Mouse (Mus musculus) MEL (cell line): Measurements from ENCODE around the gene Fam219b. TPM values are rescaled to one million over a fixed set of nuclear protein-coding genes. Genes with fewer than 3 reads are reported as not detected.

Experiments used
- DNase-seq: peaks from one replicate; pipeline ENCODE4 v3.0.0; 2011; ENCODE audit warnings: low read depth, low spot score
- H3K27ac ChIP-seq: 2 replicates; pipeline ENCODE4 v1.5.1; 2012; ENCODE audit warnings: low read depth, mild to moderate bottlenecking, control low read depth, low read length, moderate library complexity; ENCODE audit not compliant: control insufficient read depth
- H3K27me3 ChIP-seq, 2 experiments: fragments of 150-350 bp in 1 of 2; sonication (generic) in 1 of 2; 2 replicates each; pipeline ENCODE4 v1.6.1; 2012; ENCODE audit warnings: low read length in 2 of 2, mild to moderate bottlenecking in 2 of 2, improper control_type of control experiment in 1 of 2, moderate library complexity in 1 of 2; ENCODE audit not compliant: insufficient read depth in 2 of 2, control insufficient read depth in 1 of 2
- H3K36me3 ChIP-seq, 2 experiments: 2 replicates each; pipeline ENCODE4 v1.6.1; 2012 to 2014; ENCODE audit warnings: low read length in 2 of 2, improper control_type of control experiment in 1 of 2, inconsistent platforms in 1 of 2, mild to moderate bottlenecking in 1 of 2; ENCODE audit not compliant: insufficient read depth in 2 of 2, control insufficient read depth in 1 of 2
- H3K4me1 ChIP-seq, 2 experiments: fragments of 150-350 bp in 1 of 2; sonication (generic) in 1 of 2; 2 replicates each; pipeline ENCODE4 v1.6.1; 2012; ENCODE audit warnings: low read length in 2 of 2, improper control_type of control experiment in 1 of 2, mild to moderate bottlenecking in 1 of 2; ENCODE audit not compliant: insufficient read depth in 2 of 2, control insufficient read depth in 1 of 2
- H3K4me3 ChIP-seq, 2 experiments: fragments of 150-350 bp in 1 of 2; sonication (generic) in 1 of 2; 2 replicates each; pipeline ENCODE4 v1.5.1; 2012; ENCODE audit warnings: low read depth in 2 of 2, low read length in 2 of 2, mild to moderate bottlenecking in 2 of 2, moderate library complexity in 2 of 2, control low read depth in 1 of 2, improper control_type of control experiment in 1 of 2; ENCODE audit not compliant: control insufficient read depth in 1 of 2, insufficient read depth in 1 of 2
- H3K79me2 ChIP-seq: 2 replicates; pipeline ENCODE4 v1.6.1; 2012; ENCODE audit warnings: mild to moderate bottlenecking, low read length, moderate library complexity; ENCODE audit not compliant: control insufficient read depth, poor library complexity, insufficient read depth
- H3K9ac ChIP-seq: 2 replicates; pipeline ENCODE4 v1.6.1; 2012; ENCODE audit warnings: low read depth, mild to moderate bottlenecking, control low read depth, low read length, moderate library complexity; ENCODE audit not compliant: control insufficient read depth, poor library complexity, severe bottlenecking
- H3K9me3 ChIP-seq: fragments of 150-350 bp; sonication (generic); replicated peaks from 2 replicates; pipeline ENCODE4 v1.6.1; 2012; ENCODE audit warnings: mild to moderate bottlenecking, low read length, improper control_type of control experiment, moderate library complexity; ENCODE audit not compliant: insufficient read depth
- BHLHE40 ChIP-seq: IDR thresholded peaks from 2 replicates; pipeline ENCODE4 v1.6.1; 2012; ENCODE audit warnings: low read depth, mild to moderate bottlenecking, inconsistent platforms, low read length, improper control_type of control experiment, borderline replicate concordance
- CHD1 ChIP-seq: IDR thresholded peaks from 2 replicates; pipeline ENCODE4 v1.6.1; 2012; ENCODE audit warnings: low read depth, mild to moderate bottlenecking, inconsistent platforms, low read length, improper control_type of control experiment
- ELF1 ChIP-seq: IDR thresholded peaks from 2 replicates; pipeline ENCODE4 v1.6.1; 2014; ENCODE audit warnings: low read depth, mild to moderate bottlenecking, inconsistent platforms, low read length, improper control_type of control experiment, moderate library complexity
- EP300 ChIP-seq, 2 experiments: IDR thresholded peaks; 2 replicates each; pipeline ENCODE4 v1.6.1; 2011; ENCODE audit warnings: improper control_type of control experiment in 2 of 2, low read length in 2 of 2, low read depth in 1 of 2, mild to moderate bottlenecking in 1 of 2
- KAT2A ChIP-seq: conservative IDR thresholded peaks from 2 replicates; pipeline ENCODE4 v1.6.1; 2012; ENCODE audit warnings: low read depth, low read length, improper control_type of control experiment, inconsistent platforms
- MAFK ChIP-seq: IDR thresholded peaks from 2 replicates; pipeline ENCODE4 v1.6.1; 2011; ENCODE audit warnings: low read depth, mild to moderate bottlenecking, low read length, improper control_type of control experiment, borderline replicate concordance
- MAZ ChIP-seq: IDR thresholded peaks from 2 replicates; pipeline ENCODE4 v1.6.1; 2012; ENCODE audit warnings: low read depth, mild to moderate bottlenecking, inconsistent platforms, low read length, improper control_type of control experiment
- MEF2A ChIP-seq: IDR thresholded peaks from 2 replicates; pipeline ENCODE4 v1.6.1; 2014; ENCODE audit warnings: low read depth, mild to moderate bottlenecking, inconsistent platforms, low read length, improper control_type of control experiment; ENCODE audit not compliant: poor library complexity, insufficient replicate concordance, severe bottlenecking; ENCODE audit errors: extremely low read depth
- MXI1 ChIP-seq: IDR thresholded peaks from 2 replicates; pipeline ENCODE4 v1.6.1; 2011; ENCODE audit warnings: mild to moderate bottlenecking, low read depth, low read length, improper control_type of control experiment
- MYB ChIP-seq: IDR thresholded peaks from 2 replicates; pipeline ENCODE4 v1.6.1; 2011; ENCODE audit warnings: mild to moderate bottlenecking, low read depth, low read length, improper control_type of control experiment
- MYC ChIP-seq: IDR thresholded peaks from 2 replicates; pipeline ENCODE4 v1.6.1; 2011; ENCODE audit warnings: low read depth, mild to moderate bottlenecking, low read length, improper control_type of control experiment, moderate library complexity
- NELFE ChIP-seq: IDR thresholded peaks from 2 replicates; pipeline ENCODE4 v1.6.1; 2011; ENCODE audit warnings: low read depth, low read length, improper control_type of control experiment
- NRF1 ChIP-seq: IDR thresholded peaks from 2 replicates; pipeline ENCODE4 v1.6.1; 2014; ENCODE audit warnings: low read depth, mild to moderate bottlenecking, inconsistent platforms, low read length, improper control_type of control experiment, moderate library complexity; ENCODE audit not compliant: poor library complexity, insufficient read depth, severe bottlenecking
- POLR2AphosphoS2 ChIP-seq: IDR thresholded peaks from 2 replicates; pipeline ENCODE4 v1.6.1; 2011; ENCODE audit warnings: low read length, improper control_type of control experiment
- RCOR1 ChIP-seq: IDR thresholded peaks from 2 replicates; pipeline ENCODE4 v1.6.1; 2012; ENCODE audit warnings: low read depth, mild to moderate bottlenecking, inconsistent platforms, low read length, improper control_type of control experiment
- SIN3A ChIP-seq: IDR thresholded peaks from 2 replicates; pipeline ENCODE4 v1.6.1; 2012; ENCODE audit warnings: low read length, improper control_type of control experiment, inconsistent platforms
- SMC3 ChIP-seq: IDR thresholded peaks from 2 replicates; pipeline ENCODE4 v1.6.1; 2011; ENCODE audit warnings: low read depth, low read length, improper control_type of control experiment
- TAL1 ChIP-seq: IDR thresholded peaks from 2 replicates; pipeline ENCODE4 v1.6.1; 2012; ENCODE audit warnings: mild to moderate bottlenecking, inconsistent platforms, low read length, moderate library complexity, mixed read lengths
- TBP ChIP-seq: IDR thresholded peaks from 2 replicates; pipeline ENCODE4 v1.8.0; 2011; ENCODE audit warnings: low read depth, low read length, improper control_type of control experiment
- UBTF ChIP-seq: IDR thresholded peaks from 2 replicates; pipeline ENCODE4 v1.6.1; 2012; ENCODE audit warnings: low read depth, mild to moderate bottlenecking, inconsistent platforms, low read length, improper control_type of control experiment, moderate library complexity, borderline replicate concordance; ENCODE audit not compliant: insufficient read depth
- USF1 ChIP-seq: IDR thresholded peaks from 2 replicates; pipeline ENCODE4 v1.6.1; 2014; ENCODE audit warnings: low read depth, mild to moderate bottlenecking, inconsistent platforms, low read length, improper control_type of control experiment, moderate library complexity
- USF2 ChIP-seq, 2 experiments: IDR thresholded peaks; 2 replicates each; pipeline ENCODE4 v1.6.1; 2011 to 2012; ENCODE audit warnings: improper control_type of control experiment in 2 of 2, low read length in 2 of 2, borderline replicate concordance in 1 of 2, inconsistent platforms in 1 of 2, low read depth in 1 of 2, mild to moderate bottlenecking in 1 of 2; ENCODE audit not compliant: insufficient read depth in 1 of 2
- ZC3H11A ChIP-seq: IDR thresholded peaks from 2 replicates; pipeline ENCODE4 v1.6.1; 2012; ENCODE audit warnings: low read depth, mild to moderate bottlenecking, inconsistent platforms, low read length, improper control_type of control experiment
- ZKSCAN1 ChIP-seq: IDR thresholded peaks from 2 replicates; pipeline ENCODE4 v1.6.1; 2012; ENCODE audit warnings: low read depth, mild to moderate bottlenecking, inconsistent platforms, low read length, improper control_type of control experiment, moderate library complexity
- ZNF384 ChIP-seq: IDR thresholded peaks from 2 replicates; pipeline ENCODE4 v1.6.1; 2012; ENCODE audit warnings: low read depth, mild to moderate bottlenecking, inconsistent platforms, low read length, improper control_type of control experiment
- polyA plus RNA-seq, 2 experiments: library from polyadenylated mRNA; stranded (reverse) in 1 of 2; unstranded in 1 of 2; fragments of >175 nt in 1 of 2; fragments of >200 nt in 1 of 2; gene quantifications; 2 replicates each; pipeline versions ENCODE4 v1.2.1 to v1.2.4; 2012; ENCODE audit warnings: low replicate concordance in 2 of 2, low read depth in 1 of 2; ENCODE audit not compliant: insufficient read length in 2 of 2, insufficient read depth in 1 of 2, missing spikeins in 1 of 2
- total RNA-seq: library from RNA; depleted of rRNA; stranded (reverse); fragments of 300-350 nt; gene quantifications from 2 replicates; pipeline ENCODE4 v1.2.3, GENCODE M21; 2012

The Fam219b gene
- total and polyA plus RNA-seq, 3 experiments: 12.8 to 16.4 TPM; not detected in 1

DNA sequence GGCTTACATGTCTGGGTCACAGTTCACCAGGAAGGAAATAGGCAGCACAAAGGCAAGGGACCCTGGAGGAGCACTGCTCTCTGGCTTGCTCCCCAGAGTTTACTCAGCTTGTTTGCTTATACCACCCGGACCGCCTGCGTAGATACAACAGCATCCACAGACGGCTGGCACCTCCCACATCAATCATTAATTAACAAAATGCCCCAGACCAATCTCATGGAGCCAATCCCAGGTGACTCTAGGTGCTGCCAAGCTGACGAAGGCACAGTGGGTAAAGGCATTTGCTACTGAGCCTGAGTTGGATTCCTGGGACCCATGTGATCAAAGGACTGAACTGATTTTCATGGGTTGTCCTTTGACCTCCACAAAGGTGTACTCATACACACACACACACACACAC is 40.1 kb upstream of the Fam219b start:
- Histone ChIP-seq H3K79me2 (no peaks in the 10 kb centered on the region), H3K27me3 (peaks cover 8 to 13% of the 10 kb centered on the region in 2 experiments), H3K27ac (no peak overlapping the region), H3K4me3 (no peak overlapping the region), H3K36me3 (no peaks in the 10 kb centered on the region), H3K9me3 (no peaks in the 10 kb centered on the region), H3K9ac (no peak overlapping the region), H3K4me1 (no peaks in the 10 kb centered on the region)
- TF ChIP-seq MAFK (no peak), BHLHE40 (no peak), NRF1 (no peak), MXI1 (no peak), NELFE (no peak), EP300 (IDR thresholded peaks at IDR 0.05; ENCODE audit: low read depth in 1 of 2, low read length in 2 of 2) (no peak), TBP (no peak), CHD1 (no peak), ZNF384 (no peak), MYB (no peak), SIN3A (no peak), ZC3H11A (no peak), MAZ (no peak), RCOR1 (no peak), SMC3 (no peak), MYC (no peak), ELF1 (no peak), POLR2AphosphoS2 (no peak), ZKSCAN1 (no peak)
- DNase-seq: no peak

DNA sequence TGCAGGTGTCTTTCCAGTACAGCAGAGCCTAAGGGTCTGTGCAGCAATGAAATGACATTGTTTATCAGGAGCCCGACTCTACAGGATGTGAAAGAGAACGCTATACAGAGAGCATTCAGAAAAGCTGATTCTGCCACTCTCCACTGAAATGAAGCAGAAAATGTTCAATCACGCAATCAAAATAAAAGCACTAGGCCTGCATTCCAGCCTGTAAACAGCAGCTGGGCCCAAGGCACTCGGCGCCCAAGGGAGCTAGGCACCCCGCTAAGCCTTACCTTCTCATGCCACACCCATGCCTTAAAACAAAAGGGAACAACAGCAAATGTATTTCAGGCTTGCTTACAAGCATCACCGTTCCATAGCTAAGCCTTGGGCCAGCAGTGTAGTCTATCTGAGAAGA is 38.8 kb upstream of the Fam219b start:
- no peak overlapping the region for H3K9ac ChIP-seq
- H3K36me3 ChIP-seq: no peaks in the 10 kb centered on the region
- no peak for TF ChIP-seq UBTF
- TF ChIP-seq MYC: no peak
- TF ChIP-seq TAL1: no peak
- TF ChIP-seq MYB: no peak
- no peak for TF ChIP-seq CHD1
- no peak for TF ChIP-seq NRF1
- TF ChIP-seq KAT2A: no peak
- no peak for TF ChIP-seq MEF2A
- TF ChIP-seq USF1: no peak
- TF ChIP-seq USF2 (IDR thresholded peaks at IDR 0.05; ENCODE audit: borderline replicate concordance in 1 of 2, insufficient read depth in 1 of 2, low read depth in 1 of 2, low read length in 2 of 2): no peak
- TF ChIP-seq, all 39 proteins: peak for 0
- Histone ChIP-seq H3K79me2 (no peaks in the 10 kb centered on the region), H3K27me3 (peaks cover 8 to 13% of the 10 kb centered on the region in 2 experiments), H3K27ac (no peak overlapping the region), H3K9me3 (no peaks in the 10 kb centered on the region), H3K4me1 (no peaks in the 10 kb centered on the region), H3K4me3 (no peak overlapping the region)
- no peak for DNase-seq
